In the genomic region with DNA sequence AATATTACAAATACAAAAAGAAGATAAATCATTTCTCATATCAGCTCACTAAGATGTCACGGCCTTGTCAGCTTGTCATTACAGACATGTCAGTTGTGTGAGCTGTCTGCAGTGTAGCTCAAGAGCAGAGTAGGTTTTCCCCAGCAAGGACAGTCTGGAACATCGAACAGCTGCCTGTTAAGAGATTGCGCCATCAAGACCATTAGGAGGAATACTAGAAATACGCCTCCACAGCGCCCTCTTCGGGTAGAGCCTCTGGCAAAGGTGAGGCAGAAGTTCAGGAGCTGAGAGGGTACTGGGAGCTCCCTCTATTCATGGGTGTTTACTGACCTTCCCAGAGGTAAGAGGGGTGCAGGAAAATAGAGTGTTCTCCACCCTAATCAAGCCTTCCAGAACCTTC, we compare ENCODE assay signal across 8 mouse cellular contexts.
DNase-seq lines count a peak whose midpoint lies in the region; ATAC-seq and TF ChIP-seq lines count a peak whose summit lies in the region.

No protein-coding gene starts in this region.

- H3K4me2 ChIP-seq in intestine, embryonic 14.5 days (ENCODE audit: low read length) = no peak overlapping the region
- H3K4me2 ChIP-seq in intestine, embryonic 16.5 days (ENCODE audit: low read depth, low read length) = no peak overlapping the region

- H3K36me3 ChIP-seq in intestine, embryonic 14.5 days (ENCODE audit: control insufficient read depth, insufficient read depth, low read length) = no peaks in the 10 kb centered on the region
- H3K36me3 ChIP-seq in intestine, embryonic 16.5 days (ENCODE audit: control insufficient read depth, insufficient read depth, low read length) = no peaks in the 10 kb centered on the region
- no peaks in the 10 kb centered on the region for H3K36me3 ChIP-seq in ES-E14 (ENCODE audit: control insufficient read depth, insufficient read depth, low read length, poor library complexity, severe bottlenecking)

- H3K27me3 ChIP-seq in intestine, embryonic 14.5 days (replicated peaks; ENCODE audit: control insufficient read depth, insufficient read depth, low read length) = no peaks in the 10 kb centered on the region
- no peaks in the 10 kb centered on the region for H3K27me3 ChIP-seq in intestine, embryonic 16.5 days (replicated peaks; ENCODE audit: control insufficient read depth, insufficient read depth, low read length)

- no peak overlapping the region for H3K9ac ChIP-seq in intestine, embryonic 14.5 days (ENCODE audit: low read length)
- no peak overlapping the region for H3K9ac ChIP-seq in intestine, embryonic 16.5 days (ENCODE audit: low read depth, low read length)
- no peak overlapping the region for H3K9ac ChIP-seq in ES-E14 (ENCODE audit: insufficient read depth, low read depth, low read length, poor library complexity, severe bottlenecking)

- ATAC-seq in intestine, embryonic 14.5 days (replicated peaks; ENCODE audit: low FRiP score, low TSS enrichment, low read depth) = no peak
- no peak for ATAC-seq in intestine, embryonic 16.5 days
- ATAC-seq in megakaryocyte progenitor cell, adult 5-6 weeks (replicated peaks; ENCODE audit: poor library complexity) = peak; percentile 55

- H3K4me1 ChIP-seq in intestine, embryonic 14.5 days (replicated peaks; ENCODE audit: control insufficient read depth, insufficient read depth, low read length) = no peaks in the 10 kb centered on the region
- no peaks in the 10 kb centered on the region for H3K4me1 ChIP-seq in intestine, embryonic 16.5 days (ENCODE audit: control insufficient read depth, insufficient read depth, low read length)
- no peaks in the 10 kb centered on the region for H3K4me1 ChIP-seq in ES-E14 (ENCODE audit: control insufficient read depth in 2 of 2, insufficient read depth in 2 of 2, low read length in 2 of 2, poor library complexity in 1 of 2)

- no peak overlapping the region for H3K27ac ChIP-seq in intestine, embryonic 14.5 days (ENCODE audit: low read depth)
- no peak overlapping the region for H3K27ac ChIP-seq in intestine, embryonic 16.5 days (ENCODE audit: low read length)
- H3K27ac ChIP-seq in ES-E14 (ENCODE audit: insufficient read depth, low read depth, low read length, poor library complexity, severe bottlenecking) = no peak overlapping the region

- in situ Hi-C loops in ES-E14 (cut with MboI; ENCODE audit: low sequenced_read_pairs in 2 of 2, unreplicated experiment in 2 of 2) = no loop called here

- peak; percentile 75 for DNase-seq in intestine, embryonic 14.5 days (ENCODE audit: low spot score)
- peak; percentile 73 for DNase-seq in ES-E14 (ENCODE audit: low read depth, low spot score)
- peak; percentile 20 for DNase-seq in c-Kit-positive CD71-negative TER-119-negative erythroid progenitor cells, embryonic 14.5 days (ENCODE audit: low read depth)
- DNase-seq in kidney, adult 8-10 months = peak; percentile 1 to 56
- no peak for DNase-seq in urinary bladder, postnatal 10 days (ENCODE audit: low spot score)
- DNase-seq in spleen, adult 12 weeks (ENCODE audit: low spot score) = no peak

- H3K9me3 ChIP-seq in intestine, embryonic 14.5 days (ENCODE audit: control insufficient read depth, low read length) = no peaks in the 10 kb centered on the region
- H3K9me3 ChIP-seq in intestine, embryonic 16.5 days (ENCODE audit: control insufficient read depth, low read length) = no peaks in the 10 kb centered on the region
- H3K9me3 ChIP-seq in ES-E14 (ENCODE audit: control insufficient read depth, insufficient read depth, low read depth, low read length) = no peaks in the 10 kb centered on the region

- 22% methylated on average over 6 of the region's 6 CpGs for WGBS in intestine, embryonic 14.5 days
- WGBS in intestine, embryonic 16.5 days = 20% methylated on average over 6 of the region's 6 CpGs

- H3K4me3 ChIP-seq in intestine, embryonic 14.5 days (ENCODE audit: low read depth, low read length) = no peak overlapping the region
- no peak overlapping the region for H3K4me3 ChIP-seq in intestine, embryonic 16.5 days (ENCODE audit: low read length)
- no peak overlapping the region for H3K4me3 ChIP-seq in ES-E14 (ENCODE audit: insufficient read depth in 1 of 2, low read depth in 1 of 2, low read length in 2 of 2, poor library complexity in 1 of 2, severe bottlenecking in 1 of 2)

TF ChIP-seq in ES-E14, 5 proteins besides CTCF, POLR2A, EP300 and RAD21:
- TF ChIP-seq ZNF384 (IDR thresholded peaks at IDR 0.05; ENCODE audit: low read depth, low read length) (no peak), ZC3H11A (IDR thresholded peaks at IDR 0.05; ENCODE audit: borderline replicate concordance, low read depth, low read length) (0 out of 2 replicates have a peak, but pooled peaks have one; percentile 11)

Comparison
In these comparisons a context has a peak if more than half of its experiments do, and no peak if none do; other contexts are left out.
1. DNase-seq: peak in intestine, embryonic 14.5 days (single experiment), ES-E14 (single experiment), c-Kit-positive CD71-negative TER-119-negative erythroid progenitor cells, embryonic 14.5 days (single experiment) and kidney, adult 8-10 months (2 of 2); none in urinary bladder, postnatal 10 days (single experiment) and spleen, adult 12 weeks (single experiment).